Mouse (Mus musculus) frontal cortex, postnatal 36 days (tissue): ENCODE results near the gene Olfr988.
"Not testable (repeated sequence)": the region's sequence is repeated elsewhere in the genome, so short reads cannot be mapped to it uniquely, and the experiment has no call there.

Source experiments
- DNase-seq, 2 experiments: peaks; one replicate each; pipeline ENCODE4 v3.0.0; 2022; ENCODE audit warnings: low spot score in 2 of 2

Olfr988 gene

DNA sequence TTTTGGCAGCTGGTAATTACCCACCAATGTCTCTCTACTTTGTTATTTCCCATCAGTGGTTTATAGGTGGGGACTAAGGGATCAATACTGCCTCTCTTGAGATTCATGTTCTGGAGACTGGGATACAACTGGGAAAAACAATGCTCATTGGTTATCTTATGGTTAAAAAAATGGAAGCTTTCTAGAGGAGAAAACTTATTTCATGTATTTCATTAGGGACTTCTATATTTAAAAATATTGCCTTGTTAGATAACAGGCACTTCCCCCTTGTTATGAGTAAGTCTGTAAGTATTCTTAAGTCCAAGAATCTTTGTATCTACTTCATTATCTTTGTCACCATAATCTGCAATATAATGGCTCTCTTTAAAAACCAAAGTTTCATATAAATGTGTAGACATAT, at the start of gene Olfr988:
Olfr988 (minus strand) TSS at position 101 of the 400 bp plus-strand sequence.
- DNase-seq: not testable (repeated sequence)

DNA sequence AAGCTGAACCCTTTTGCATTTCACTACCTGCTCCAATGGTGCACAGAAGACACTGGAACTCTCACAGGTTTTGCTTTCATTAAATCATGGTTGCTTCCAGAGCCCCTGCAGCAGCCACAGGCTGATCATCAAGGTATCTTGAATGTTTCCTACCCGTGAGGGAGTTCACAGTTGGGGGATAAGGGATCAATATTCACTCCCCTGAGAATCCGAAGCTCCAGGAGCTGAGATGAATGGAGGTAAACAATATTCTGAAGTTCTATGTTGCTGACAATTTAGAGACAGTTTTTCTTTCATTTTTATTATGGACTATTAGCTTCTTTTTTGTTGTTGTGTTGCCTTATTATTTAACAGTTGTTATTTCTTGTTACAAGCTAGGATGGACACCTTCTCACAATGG, 46.3 kb upstream of the Olfr988 start, which contains the start of gene Olfr992:
Olfr992 (minus strand) TSS at position 101 of the 400 bp plus-strand sequence.
- DNase-seq: no peak

DNA sequence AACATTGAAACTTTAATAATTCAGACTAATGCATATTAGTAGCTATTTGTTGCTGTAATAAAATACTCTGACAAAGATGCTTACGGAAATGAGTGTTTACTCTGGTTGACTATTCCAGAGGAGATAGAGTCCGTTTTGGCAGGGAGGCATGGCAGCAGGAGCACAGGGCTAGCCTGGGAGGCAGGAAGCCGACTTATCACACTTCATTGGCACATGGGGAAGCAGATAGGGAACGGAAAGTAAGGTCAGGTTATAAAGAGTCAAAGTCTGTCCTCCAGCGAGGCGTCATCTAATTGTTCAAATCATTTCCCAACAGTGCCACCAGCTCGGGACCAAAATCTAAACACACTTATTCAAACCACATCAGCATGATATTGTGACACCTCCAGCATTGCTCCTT, 23.1 kb downstream of the Olfr988 start:
- no peak for DNase-seq

DNA sequence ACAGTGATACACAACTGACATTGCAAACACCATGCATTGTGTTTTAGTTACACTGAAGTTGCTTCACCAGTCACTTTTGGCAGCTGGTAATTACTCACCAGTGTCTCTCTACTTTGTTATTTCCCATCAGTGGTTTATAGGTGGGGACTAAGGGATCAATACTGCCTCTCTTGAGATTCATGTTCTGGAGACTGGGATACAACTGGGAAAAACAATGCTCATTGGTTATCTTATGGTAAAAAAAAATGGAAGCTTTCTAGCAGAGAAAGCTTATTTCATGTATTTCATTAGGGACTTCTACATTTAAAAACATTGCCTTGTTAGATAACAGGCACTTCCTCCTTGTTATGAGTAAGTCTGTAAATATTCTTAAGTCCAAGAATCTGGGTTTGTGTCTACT, 23.8 kb downstream of the Olfr988 start, which contains the start of gene Olfr987:
Olfr987 (minus strand) TSS at position 101 of the 400 bp plus-strand sequence.
- not testable (repeated sequence) for DNase-seq

GRCm38 (mm10) chr2:85319106-85319505, 43.9 kb downstream of the Olfr988 start:
- no peak for DNase-seq
